Mouse (Mus musculus) heart, embryonic 11.5 days (tissue): ENCODE data around the gene Fam171a2. TPM values are rescaled to one million over a fixed set of nuclear protein-coding genes. Genes with fewer than 3 reads are reported as not detected.
"Not testable (repeated sequence)": the region's sequence is repeated elsewhere in the genome, so short reads cannot be mapped to it uniquely, and the experiment has no call there.

Source experiments
- ATAC-seq: fragments of 200-750 bp; cut with Nextera tagmentation; replicated peaks from 2 replicates; pipeline ENCODE4 v1.8.0; 2017; ENCODE audit warnings: moderate library complexity; ENCODE audit not compliant: insufficient number of reproducible peaks, low FRiP score, low TSS enrichment
- H3K27ac ChIP-seq: fragments of 300-500 bp; sonication (generic); 2 replicates; pipeline ENCODE4 v1.5.1; 2014; ENCODE audit warnings: mild to moderate bottlenecking, low read depth, low read length
- H3K27me3 ChIP-seq: fragments of 300-500 bp; sonication (generic); 2 replicates; pipeline ENCODE4 v1.6.1; 2014; ENCODE audit warnings: mild to moderate bottlenecking, low read length, mixed read lengths; ENCODE audit not compliant: control insufficient read depth, insufficient read depth
- H3K36me3 ChIP-seq: fragments of 300-500 bp; sonication (generic); 2 replicates; pipeline ENCODE4 v1.6.1; 2014; ENCODE audit warnings: mild to moderate bottlenecking, low read length, moderate library complexity, mixed read lengths; ENCODE audit not compliant: control insufficient read depth, insufficient read depth
- H3K4me1 ChIP-seq: fragments of 300-500 bp; sonication (generic); 2 replicates; pipeline ENCODE4 v1.6.1; 2014; ENCODE audit warnings: low read length; ENCODE audit not compliant: control insufficient read depth, insufficient read depth
- H3K4me2 ChIP-seq: fragments of 300-500 bp; sonication (generic); 2 replicates; pipeline ENCODE4 v1.6.1; 2014; ENCODE audit warnings: mild to moderate bottlenecking, moderate library complexity
- H3K4me3 ChIP-seq: fragments of 300-500 bp; sonication (generic); 2 replicates; pipeline ENCODE4 v1.5.1; 2014; ENCODE audit warnings: low read depth, low read length
- H3K9ac ChIP-seq: fragments of 300-500 bp; sonication (generic); 2 replicates; pipeline ENCODE4 v1.6.1; 2014; ENCODE audit warnings: mild to moderate bottlenecking, low read depth, low read length, moderate library complexity
- H3K9me3 ChIP-seq: fragments of 300-500 bp; sonication (generic); replicated peaks from 2 replicates; pipeline ENCODE4 v1.6.1; 2016; ENCODE audit warnings: low read length; ENCODE audit not compliant: control insufficient read depth
- WGBS: fragments of 180-500 bp; shearing (Covaris S2); extraction: QIAGEN DNeasy Blood & Tissue Kit; methylation state at CpG from one replicate; pipeline ENCODE4 v1.1.7; 2014; ENCODE audit not compliant: insufficient replicate concordance; 5-methylcytosine and 5-hydroxymethylcytosine counted together
- polyA plus RNA-seq: library from polyadenylated mRNA; unstranded; fragments of >200 nt; fragmentation: Nextera tagmentation; extraction: Ambion mirVana; gene quantifications from 2 replicates; pipeline ENCODE4 v1.2.1, GENCODE M21; 2014

The Fam171a2 gene
- polyA plus RNA-seq, 1 experiment from 2014 or later = 5.1 TPM

- WGBS = 67% methylated on average over 10 of the region's 10 CpGs
- Histone ChIP-seq H3K9me3 (no peaks in the 10 kb centered on the region), H3K4me2 (no peak overlapping the region)
Measured at GRCm38 (mm10) chr11:102415034-102415802, 32.3 kb downstream of the Fam171a2 start.

GRCm38 (mm10) chr11:102413059-102413458 lies 34.4 kb downstream of the Fam171a2 start:
- no peaks in the 10 kb centered on the region for H3K36me3 ChIP-seq
- no peak for ATAC-seq
- H3K9me3 ChIP-seq = no peaks in the 10 kb centered on the region
- WGBS = 71% methylated on average over 8 of the region's 8 CpGs
- H3K27me3 ChIP-seq = no peaks in the 10 kb centered on the region
- H3K27ac ChIP-seq = no peak overlapping the region
- no peak overlapping the region for H3K9ac ChIP-seq
- H3K4me2 ChIP-seq = no peak overlapping the region
- H3K4me3 ChIP-seq = no peak overlapping the region
- no peaks in the 10 kb centered on the region for H3K4me1 ChIP-seq

More at GRCm38 (mm10) chr11:102415034-102415802, 32.3 kb downstream of the Fam171a2 start:
- Histone ChIP-seq H3K27ac (no peak overlapping the region), H3K36me3 (no peaks in the 10 kb centered on the region), H3K27me3 (no peaks in the 10 kb centered on the region), H3K4me3 (no peak overlapping the region), H3K4me1 (no peaks in the 10 kb centered on the region), H3K9ac (no peak overlapping the region)
- ATAC-seq = no peak

- Histone ChIP-seq H3K4me3 (no peak overlapping the region), H3K9ac (no peak overlapping the region), H3K9me3 (no peaks in the 10 kb centered on the region), H3K4me1 (no peaks in the 10 kb centered on the region; the same call in 1 of the 2 replicates), H3K27ac (no peak overlapping the region), H3K27me3 (no peaks in the 10 kb centered on the region), H3K36me3 (no peaks in the 10 kb centered on the region), H3K4me2 (peak overlapping the region; percentile 9; the same call in 1 of the 2 replicates)
- 7% methylated on average over 11 of the region's 11 CpGs for WGBS
- ATAC-seq = no peak
Measured at GRCm38 (mm10) chr11:102411704-102412103, 35.8 kb downstream of the Fam171a2 start.

GRCm38 (mm10) chr11:102411061-102411460 lies 36.4 kb downstream of the Fam171a2 start:
- 73% methylated on average over 3 of the region's 3 CpGs for WGBS
- no peaks in the 10 kb centered on the region for H3K9me3 ChIP-seq
- no peak overlapping the region for H3K27ac ChIP-seq
- H3K4me2 ChIP-seq = no peak overlapping the region
- H3K36me3 ChIP-seq = no peaks in the 10 kb centered on the region
- no peak overlapping the region for H3K4me3 ChIP-seq
- no peak for ATAC-seq
- H3K27me3 ChIP-seq = no peaks in the 10 kb centered on the region
- no peak overlapping the region for H3K9ac ChIP-seq
- H3K4me1 ChIP-seq = peaks cover 6% of the 10 kb centered on the region

- not testable (repeated sequence) for H3K4me2 ChIP-seq, ATAC-seq, H3K27me3 ChIP-seq, H3K9me3 ChIP-seq, H3K4me3 ChIP-seq, H3K9ac ChIP-seq, H3K36me3 ChIP-seq, H3K27ac ChIP-seq
- peaks cover 11% of the 10 kb centered on the region for H3K4me1 ChIP-seq
- 94% methylated on average over 3 of the region's 3 CpGs for WGBS
Measured at GRCm38 (mm10) chr11:102410345-102410744, 37.1 kb downstream of the Fam171a2 start.

GRCm38 (mm10) chr11:102409795-102410330 lies 37.6 kb downstream of the Fam171a2 start:
- no peak for ATAC-seq
- Histone ChIP-seq H3K4me1 (peaks cover 11% of the 10 kb centered on the region), H3K27ac (no peak overlapping the region), H3K27me3 (no peaks in the 10 kb centered on the region), H3K9ac (no peak overlapping the region), H3K4me3 (no peak overlapping the region), H3K4me2 (peak overlapping the region; percentile 2; the same call in 1 of the 2 replicates), H3K9me3 (no peaks in the 10 kb centered on the region), H3K36me3 (no peaks in the 10 kb centered on the region)
- 71% methylated on average over 3 of the region's 3 CpGs for WGBS

- Histone ChIP-seq H3K4me1 (peaks cover 11% of the 10 kb centered on the region), H3K36me3 (peaks cover 2% of the 10 kb centered on the region; the same call in 1 of the 2 replicates), H3K27ac (peak overlapping the region; percentile 99), H3K4me3 (peak overlapping the region; percentile 90), H3K9ac (peak overlapping the region; percentile 54; the same call in 1 of the 2 replicates), H3K27me3 (no peaks in the 10 kb centered on the region), H3K9me3 (no peaks in the 10 kb centered on the region), H3K4me2 (peak overlapping the region; percentile 90)
- no peak for ATAC-seq
- 36% methylated on average over 14 of the region's 15 CpGs for WGBS
Measured at GRCm38 (mm10) chr11:102408888-102409794, 38.3 kb downstream of the Fam171a2 start.

GRCm38 (mm10) chr11:102408344-102408876 lies 39.1 kb downstream of the Fam171a2 start:
- H3K36me3 ChIP-seq = peaks cover 8% of the 10 kb centered on the region
- H3K4me1 ChIP-seq = peaks cover 11% of the 10 kb centered on the region
- H3K27me3 ChIP-seq = no peaks in the 10 kb centered on the region
- WGBS = under 1% methylated on average over 32 of the region's 32 CpGs
- H3K4me3 ChIP-seq = peak overlapping the region; percentile 90
- peak overlapping the region; percentile 95 for H3K9ac ChIP-seq
- ATAC-seq = peak; percentile 89
- H3K4me2 ChIP-seq = peak overlapping the region; percentile 90
- H3K27ac ChIP-seq = peak overlapping the region; percentile 99
- no peaks in the 10 kb centered on the region for H3K9me3 ChIP-seq
